8 mouse cellular contexts compared by ENCODE assay signal in the genomic region with DNA sequence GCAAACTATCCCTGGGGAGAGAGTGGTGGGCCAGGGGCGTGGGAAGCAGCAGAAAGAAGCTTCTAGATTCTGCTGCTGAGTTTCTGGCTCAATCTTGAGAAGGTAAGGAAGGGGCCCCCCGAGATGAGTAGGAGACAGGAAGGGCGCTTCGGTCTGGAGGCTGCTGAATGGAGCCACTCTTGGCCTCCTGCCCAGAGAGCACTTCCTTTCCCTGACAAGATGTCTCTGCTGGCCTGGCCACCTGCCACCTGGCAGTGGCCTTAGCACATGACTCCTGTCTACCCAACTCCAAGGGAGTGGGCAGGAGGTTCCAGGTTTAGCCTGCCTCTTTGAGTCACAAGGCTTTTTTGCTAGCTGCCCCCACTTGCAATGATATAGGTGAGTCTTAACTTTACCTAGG. TPM values are rescaled to one million over a fixed set of nuclear protein-coding genes. Genes with fewer than 3 reads are reported as not detected.
DNase-seq lines count a peak whose midpoint lies in the region; ATAC-seq lines count a peak whose summit lies in the region.

No protein-coding gene starts in this region.

- no peak overlapping the region for H3K4me2 ChIP-seq in forebrain, embryonic 13.5 days
- no peak overlapping the region for H3K4me2 ChIP-seq in forebrain, embryonic 12.5 days
- peak overlapping the region; percentile 21; the same call in 1 of the 2 replicates for H3K4me2 ChIP-seq in stomach, embryonic 16.5 days (ENCODE audit: low read depth, low read length)

- 65% methylated on average over 4 of the region's 4 CpGs for WGBS in forebrain, embryonic 13.5 days
- WGBS in forebrain, embryonic 12.5 days: 81% methylated on average over 4 of the region's 4 CpGs
- WGBS in stomach, embryonic 16.5 days: 23% methylated on average over 4 of the region's 4 CpGs

- no peaks in the 10 kb centered on the region for H3K27me3 ChIP-seq in forebrain, embryonic 13.5 days
- no peaks in the 10 kb centered on the region for H3K27me3 ChIP-seq in forebrain, embryonic 12.5 days
- no peaks in the 10 kb centered on the region for H3K27me3 ChIP-seq in stomach, embryonic 16.5 days (ENCODE audit: control insufficient read depth, insufficient read depth, low read length)

- H3K9ac ChIP-seq in forebrain, embryonic 13.5 days: no peak overlapping the region
- no peak overlapping the region for H3K9ac ChIP-seq in forebrain, embryonic 12.5 days
- no peak overlapping the region for H3K9ac ChIP-seq in stomach, embryonic 16.5 days (ENCODE audit: low read length)

- H3K9me3 ChIP-seq in forebrain, embryonic 13.5 days (replicated peaks): no peaks in the 10 kb centered on the region
- no peaks in the 10 kb centered on the region for H3K9me3 ChIP-seq in forebrain, embryonic 12.5 days
- H3K9me3 ChIP-seq in stomach, embryonic 16.5 days (replicated peaks; ENCODE audit: control insufficient read depth, low read length): no peaks in the 10 kb centered on the region

- peaks cover 15% of the 10 kb centered on the region for H3K4me1 ChIP-seq in forebrain, embryonic 13.5 days
- peaks cover 8% of the 10 kb centered on the region; the same call in 1 of the 2 replicates for H3K4me1 ChIP-seq in forebrain, embryonic 12.5 days
- H3K4me1 ChIP-seq in stomach, embryonic 16.5 days (ENCODE audit: control insufficient read depth, insufficient read depth, low read length): peaks cover 12% of the 10 kb centered on the region

- no peak overlapping the region for H3K27ac ChIP-seq in forebrain, embryonic 13.5 days
- H3K27ac ChIP-seq in forebrain, embryonic 12.5 days: no peak overlapping the region
- peak overlapping the region; percentile 22; the same call in 1 of the 2 replicates for H3K27ac ChIP-seq in stomach, embryonic 16.5 days (ENCODE audit: low read length)

- no peaks in the 10 kb centered on the region for H3K36me3 ChIP-seq in forebrain, embryonic 13.5 days (ENCODE audit: poor library complexity, severe bottlenecking)
- no peaks in the 10 kb centered on the region for H3K36me3 ChIP-seq in forebrain, embryonic 12.5 days (replicated peaks)
- H3K36me3 ChIP-seq in stomach, embryonic 16.5 days (ENCODE audit: control insufficient read depth, insufficient read depth, low read length): no peaks in the 10 kb centered on the region

- intact Hi-C loops in gastrocnemius, postnatal 14 days (cut with DNase I; ENCODE audit: low total_unique reads): no loop called here

- H3K4me3 ChIP-seq in forebrain, embryonic 13.5 days: no peak overlapping the region
- H3K4me3 ChIP-seq in forebrain, embryonic 12.5 days (replicated peaks): no peak overlapping the region
- no peak overlapping the region for H3K4me3 ChIP-seq in stomach, embryonic 16.5 days (replicated peaks; ENCODE audit: low read length)

- peak; percentile 24 for DNase-seq in brain, embryonic 18.5 days (ENCODE audit: low read depth, low spot score)
- DNase-seq in gastrocnemius, postnatal 14 days: peak; percentile 76
- peak; percentile 43 to 90 for DNase-seq in left cerebral cortex, adult 8-10 months (ENCODE audit: low spot score in 2 of 2)

- peak; percentile 57; the same call in 1 of the 2 replicates for ATAC-seq in forebrain, embryonic 13.5 days
- ATAC-seq in forebrain, embryonic 12.5 days (ENCODE audit: low FRiP score): no peak
- peak; percentile 54 for ATAC-seq in inflammation-experienced regulatory T-cells, adult 6 months
- peak; percentile 85 for ATAC-seq in megakaryocyte, adult 5-6 weeks (ENCODE audit: poor library complexity, severe bottlenecking)
- ATAC-seq in stomach, embryonic 16.5 days (ENCODE audit: insufficient read depth, low FRiP score): peak; percentile 71

RNA-seq across cellular contexts. Expression of a gene that starts 35.1 kb away (rescaled TPM):
- 12.2 and 14.1 TPM in 2 replicates for polyA plus RNA-seq in forebrain, embryonic 13.5 days (2015; fragmentation: Nextera tagmentation; extraction: Ambion mirVana)
- polyA plus RNA-seq in forebrain, embryonic 12.5 days (2016; fragmentation: Nextera tagmentation; extraction: Ambion mirVana): 8.8 and 9.8 TPM in 2 replicates
- 1 to 10 TPM; 1.2 to 1.3 TPM for total RNA-seq in gastrocnemius, postnatal 14 days (2021)
- polyA plus RNA-seq in inflammation-experienced regulatory T-cells, adult 6 months (2017; shearing (Covaris generic)): not detected
- 10 to 100 TPM; 26.9 to 30.8 (median 27.6) TPM for total RNA-seq in left cerebral cortex, adult 8-10 months (2022)
- total RNA-seq in megakaryocyte, adult 5-6 weeks (2015): 0.14 and 0.47 TPM in 2 replicates
- total RNA-seq in megakaryocyte, adult 5-6 weeks (2017): 0.53 TPM in 1 of 2 replicates, not detected in the other
- polyA plus RNA-seq in stomach, embryonic 16.5 days (2015; fragmentation: Nextera tagmentation; extraction: Ambion mirVana): 4.7 and 5.4 TPM in 2 replicates

RNA-seq across cellular contexts. Expression of a gene that starts 39.6 kb away (rescaled TPM):
- not detected in 2 replicates for polyA plus RNA-seq in forebrain, embryonic 13.5 days (2015; fragmentation: Nextera tagmentation; extraction: Ambion mirVana)
- polyA plus RNA-seq in forebrain, embryonic 12.5 days (2016; fragmentation: Nextera tagmentation; extraction: Ambion mirVana): not detected in 2 replicates
- total RNA-seq in gastrocnemius, postnatal 14 days (2021): not detected
- polyA plus RNA-seq in inflammation-experienced regulatory T-cells, adult 6 months (2017; shearing (Covaris generic)): not detected
- not detected for total RNA-seq in left cerebral cortex, adult 8-10 months (2022)
- not detected in 2 replicates for total RNA-seq in megakaryocyte, adult 5-6 weeks (2015)
- total RNA-seq in megakaryocyte, adult 5-6 weeks (2017): not detected in 2 replicates
- 0.08 TPM in 1 of 2 replicates, not detected in the other for polyA plus RNA-seq in stomach, embryonic 16.5 days (2015; fragmentation: Nextera tagmentation; extraction: Ambion mirVana)

Comparison
In these comparisons a context has a peak if more than half of its experiments do, and no peak if none do; other contexts are left out.
1. DNase-seq: peak in every context shown above with its lines; median percentile 76 in gastrocnemius, postnatal 14 days; 66 in left cerebral cortex, adult 8-10 months; 24 in brain, embryonic 18.5 days.